Mouse (Mus musculus) stomach, postnatal 0 days (tissue): ENCODE data around the gene Ccdc163.

Source experiments
- CTCF ChIP-seq: IDR thresholded peaks from 2 replicates; pipeline ENCODE4 v1.5.1; 2016; ENCODE audit warnings: antibody characterized with exemption, low read depth, mild to moderate bottlenecking, moderate library complexity
- EP300 ChIP-seq: optimal IDR thresholded peaks from 2 replicates; pipeline ENCODE3; 2016; ENCODE audit warnings: antibody characterized with exemption

DNA sequence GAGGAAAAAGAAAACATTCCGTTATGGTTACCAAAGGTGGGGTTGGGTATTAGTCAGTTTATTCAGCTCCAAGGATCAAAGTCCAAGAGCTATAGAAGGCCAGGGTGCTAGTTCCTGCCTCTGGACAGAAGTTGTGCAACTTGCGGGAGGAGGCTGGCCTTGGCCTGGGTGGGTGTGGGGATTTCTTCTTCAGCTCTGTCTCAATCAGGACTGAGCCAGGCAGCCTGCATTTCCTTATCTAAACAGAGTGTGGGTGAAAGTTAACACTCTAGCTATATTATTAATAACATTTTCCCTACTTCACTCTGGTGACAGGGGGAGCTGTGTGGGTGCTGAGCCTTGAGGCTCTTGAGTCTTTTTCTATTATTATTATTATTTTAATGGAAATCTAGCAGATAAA is 35.5 kb upstream of the Ccdc163 start:
- TF ChIP-seq CTCF (peak; percentile 45), EP300 (no peak)
